Mouse (Mus musculus) ovary, adult 18-20 months (tissue): ENCODE data around the gene Lgr4.

Source experiments
- DNase-seq: peaks from one replicate; pipeline ENCODE4 v3.0.0; 2022; ENCODE audit warnings: low spot score, mixed read lengths

The Lgr4 gene

GRCm38 (mm10) chr2:110017616-110018505 is 100.4 kb downstream of the Lgr4 start, which contains the start of gene Ccdc34:
Ccdc34 (plus strand) TSS chr2:110017817.
- peak; percentile 85 for DNase-seq

- DNase-seq, result no peak
Observed at GRCm38 (mm10) chr2:110019656-110020055, 102.2 kb downstream of the Lgr4 start.

DNA sequence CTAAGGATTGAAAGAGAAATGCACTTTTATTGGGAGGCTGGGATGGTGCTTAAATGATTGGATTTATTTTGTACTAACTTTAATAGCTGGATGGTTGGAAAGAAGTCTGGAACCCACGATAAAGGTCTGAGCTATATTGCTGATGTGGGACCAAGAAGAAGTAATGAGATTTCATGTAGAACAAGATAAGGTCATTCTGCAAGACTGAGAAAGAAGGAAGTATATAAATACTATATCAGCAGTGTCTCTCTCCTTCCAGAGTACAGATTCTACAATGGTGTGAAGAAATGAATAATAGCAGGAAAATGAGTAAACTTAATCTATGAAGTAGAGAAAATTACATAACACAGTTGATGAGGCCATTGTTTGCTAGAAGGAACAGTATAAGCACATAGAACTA is 103.0 kb downstream of the Lgr4 start:
- DNase-seq, result no peak

DNA sequence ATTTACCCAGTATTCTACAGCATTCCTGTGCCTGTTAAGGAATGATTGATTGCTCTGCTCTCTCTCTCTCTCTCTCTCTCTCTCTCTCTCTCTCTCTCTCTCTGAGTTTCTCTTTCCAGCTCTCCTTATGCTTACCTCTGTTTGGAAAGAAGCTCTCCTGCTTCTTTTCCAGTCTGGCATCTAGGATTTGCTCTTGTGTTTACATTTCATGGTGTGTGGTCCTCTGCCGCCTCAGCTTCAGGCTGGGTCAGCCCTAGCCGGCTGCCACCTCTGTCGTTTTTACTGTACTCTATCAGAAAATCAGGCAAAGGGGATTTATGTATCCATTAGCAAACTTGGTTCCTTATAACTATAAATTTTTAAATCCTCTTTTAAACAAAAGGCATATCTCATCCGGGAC is 118.8 kb downstream of the Lgr4 start:
- no peak for DNase-seq

- no peak for DNase-seq
Observed at GRCm38 (mm10) chr2:110036665-110037064, 119.2 kb downstream of the Lgr4 start.

- DNase-seq, result no peak
Observed at GRCm38 (mm10) chr2:110037221-110037620, 119.8 kb downstream of the Lgr4 start.

GRCm38 (mm10) chr2:110038341-110038740 is 120.9 kb downstream of the Lgr4 start:
- DNase-seq, result no peak

- no peak for DNase-seq
Observed at GRCm38 (mm10) chr2:110042861-110043760, 125.7 kb downstream of the Lgr4 start.

- no peak for DNase-seq
Observed at GRCm38 (mm10) chr2:110058424-110058823, 141.0 kb downstream of the Lgr4 start.

DNA sequence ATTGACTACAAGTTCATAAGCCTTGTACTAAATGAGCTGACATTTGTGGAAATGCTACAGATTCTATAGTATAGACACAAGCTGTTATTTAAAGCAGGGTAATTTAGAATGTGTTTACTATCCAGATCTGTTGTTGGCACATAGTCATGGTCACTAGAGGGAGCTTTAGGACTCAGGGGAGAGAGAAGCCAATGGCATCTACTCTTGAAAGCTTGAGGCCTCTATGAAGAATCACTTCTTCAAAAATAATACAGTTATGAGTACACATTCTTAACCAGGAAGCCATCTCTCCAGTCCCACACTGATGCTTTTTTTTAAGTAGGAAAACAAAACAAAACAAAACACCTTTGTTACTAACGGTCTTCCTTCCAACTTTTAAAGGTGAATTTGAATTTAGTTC is 145.7 kb downstream of the Lgr4 start:
- no peak for DNase-seq
